Mouse (Mus musculus): ENCODE measurements at regions not wholly inside any gene's neighbourhood (a gene's known extent, or its start where the extent isn't known, plus 50 kb on each side); places are given as distances from the start of the nearest gene placed in this dataset.

GRCm38 (mm10) chr13:71333146-71333545, 491.5 kb upstream of the Adamts16 start:
- TF ChIP-seq CTCF (IDR thresholded peaks at IDR 0.05; ENCODE audit: borderline replicate concordance, extremely low read depth, insufficient read depth, insufficient read length) (no peak), POLR2A (IDR thresholded peaks at IDR 0.05; ENCODE audit: borderline replicate concordance, extremely low read depth, insufficient read depth, insufficient read length, poor library complexity, severe bottlenecking) (no peak)
